Mouse (Mus musculus) liver, postnatal 0 days (tissue): ENCODE measurements around the gene D430019H16Rik.

Experiments used
- CTCF ChIP-seq: sonication (generic); IDR thresholded peaks from 2 replicates; pipeline ENCODE4 v1.5.1; 2016; ENCODE audit warnings: antibody characterized with exemption, low read depth
- EP300 ChIP-seq: IDR thresholded peaks from 2 replicates; pipeline ENCODE4 v1.6.1; 2016; ENCODE audit warnings: antibody characterized with exemption, low read depth, mild to moderate bottlenecking

DNA sequence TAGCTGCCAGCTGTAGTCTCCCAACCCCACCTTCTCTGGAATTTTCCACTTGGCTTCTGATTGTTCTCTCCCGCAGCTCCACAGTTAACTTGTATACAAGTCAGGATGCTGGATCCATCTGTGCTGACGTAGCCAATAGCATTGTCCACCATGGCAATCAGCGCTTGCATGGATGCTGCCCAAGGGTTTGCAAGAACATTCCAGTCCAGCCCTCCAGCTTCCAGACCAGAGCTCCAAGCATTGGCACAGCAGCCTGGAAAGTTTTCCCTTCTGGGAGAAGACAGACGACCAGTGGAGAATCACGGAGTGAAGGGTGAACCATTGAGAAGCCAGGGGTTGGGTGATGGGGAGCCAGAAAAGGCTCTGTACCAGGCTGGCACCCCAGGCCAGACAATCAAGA, 41.1 kb downstream of the D430019H16Rik start:
- TF ChIP-seq CTCF = no peak
- no peak for TF ChIP-seq EP300
